8 mouse cellular contexts compared by ENCODE assay signal in genomic region chr19:5724549-5724941, GRCm38 (mm10). TPM values are rescaled to one million over a fixed set of nuclear protein-coding genes. Genes with fewer than 3 reads are reported as not detected.
A peak's percentile ranks its signal among the peaks of the same experiment; 100 is the strongest.
DNase-seq lines count a peak whose midpoint lies in the region; ATAC-seq and TF ChIP-seq lines count a peak whose summit lies in the region.

No protein-coding gene starts in this region.

- peaks cover 10% of the 10 kb centered on the region for H3K4me1 ChIP-seq in bone marrow, adult 2 months (ENCODE audit: control insufficient read depth, insufficient read depth, low read length)
- H3K4me1 ChIP-seq in lung, embryonic 14.5 days (ENCODE audit: insufficient read depth): peaks cover 28% of the 10 kb centered on the region

- no peak for TF ChIP-seq CTCF in bone marrow, adult 2 months (IDR thresholded peaks at IDR 0.05; ENCODE audit: control insufficient read depth, insufficient read depth, low read length)
- no peak for TF ChIP-seq CTCF in lung, embryonic 14.5 days (IDR thresholded peaks at IDR 0.05; ENCODE audit: low read depth)

- H3K4me2 ChIP-seq in lung, embryonic 14.5 days: peak overlapping the region; percentile 92

- H3K4me3 ChIP-seq in bone marrow, adult 2 months (replicated peaks; ENCODE audit: control insufficient read depth, low read depth, low read length): peak overlapping the region; percentile 88
- peak overlapping the region; percentile 83 for H3K4me3 ChIP-seq in lung, embryonic 14.5 days (ENCODE audit: low read depth, low read length)

- H3K27ac ChIP-seq in bone marrow, adult 2 months (ENCODE audit: control insufficient read depth, insufficient read depth, low read depth, low read length, poor library complexity): peak overlapping the region; percentile 97
- peak overlapping the region; percentile 86 for H3K27ac ChIP-seq in lung, embryonic 14.5 days (ENCODE audit: low read depth)

- TF ChIP-seq POLR2A in bone marrow, adult 2 months (IDR thresholded peaks at IDR 0.05; ENCODE audit: borderline replicate concordance, control insufficient read depth, low read depth, low read length): peak; percentile 89

- peak; percentile 82 to 94 for DNase-seq in adrenal gland, adult (ENCODE audit: inconsistent age in 2 of 2, low spot score in 1 of 2)
- no peak for DNase-seq in adrenal gland, postnatal 4 days (ENCODE audit: low spot score in 2 of 2)
- DNase-seq in heart, adult 18-20 months: peak; percentile 90 to 95
- DNase-seq in kidney, adult 11 months: peak; percentile 82
- DNase-seq in lung, embryonic 14.5 days: peak; percentile 57
- DNase-seq in spleen, postnatal 14 days (ENCODE audit: low spot score in 2 of 2): peak; percentile 68 to 72
- no peak for DNase-seq in frontal cortex, postnatal 25 days (ENCODE audit: low spot score in 2 of 2)

- H3K9ac ChIP-seq in lung, embryonic 14.5 days: peak overlapping the region; percentile 76

- no peaks in the 10 kb centered on the region for H3K27me3 ChIP-seq in lung, embryonic 14.5 days (ENCODE audit: insufficient read depth, low read length)

- no peaks in the 10 kb centered on the region for H3K9me3 ChIP-seq in lung, embryonic 14.5 days (ENCODE audit: low read depth, low read length)

- 0% methylated on average over 7 of the region's 7 CpGs for WGBS in bone marrow, adult 2 months
- 57% methylated on average over 7 of the region's 7 CpGs for WGBS in lung, embryonic 14.5 days

- peaks cover 51% of the 10 kb centered on the region for H3K36me3 ChIP-seq in lung, embryonic 14.5 days (ENCODE audit: insufficient read depth)

- no peak for ATAC-seq in lung, embryonic 14.5 days (ENCODE audit: insufficient read depth)

RNA-seq across cellular contexts. Expression of gene Ehbp1l1, which starts 1.6 kb away (rescaled TPM):
- 10 to 100 TPM; 34.9 to 35.6 TPM for total RNA-seq in adrenal gland, postnatal 4 days (2021)
- polyA plus RNA-seq in bone marrow, adult 2 months (2011; ENCODE audit: insufficient read depth, insufficient read length, low replicate concordance, missing spikeins): 130 and 224 TPM in 2 replicates
- 100 to 1,000 TPM; 134 to 144 TPM for total RNA-seq in heart, adult 18-20 months (2021)
- 15.5 and 17.4 TPM in 2 replicates for polyA plus RNA-seq in lung, embryonic 14.5 days (2014; fragmentation: Nextera tagmentation; extraction: Ambion mirVana)

RNA-seq across cellular contexts. Expression of gene Fam89b, which starts 4.9 kb away (rescaled TPM):
- 10 to 100 TPM; 63.5 to 67.5 TPM for total RNA-seq in adrenal gland, postnatal 4 days (2021)
- polyA plus RNA-seq in bone marrow, adult 2 months (2011; ENCODE audit: insufficient read depth, insufficient read length, low replicate concordance, missing spikeins): 33.5 and 37.8 TPM in 2 replicates
- 10 to 100 TPM; 21.6 to 26.0 TPM for total RNA-seq in heart, adult 18-20 months (2021)
- 108 and 116 TPM in 2 replicates for polyA plus RNA-seq in lung, embryonic 14.5 days (2014; fragmentation: Nextera tagmentation; extraction: Ambion mirVana)

RNA-seq across cellular contexts. Expression of gene Ltbp3, which starts 16.2 kb away (rescaled TPM):
- total RNA-seq in adrenal gland, postnatal 4 days (2021): 100 to 1,000 TPM; 277 to 287 TPM
- 10.5 and 13.4 TPM in 2 replicates for polyA plus RNA-seq in bone marrow, adult 2 months (2011; ENCODE audit: insufficient read depth, insufficient read length, low replicate concordance, missing spikeins)
- total RNA-seq in heart, adult 18-20 months (2021): 10 to 100 TPM; 30.4 to 35.5 TPM
- polyA plus RNA-seq in lung, embryonic 14.5 days (2014; fragmentation: Nextera tagmentation; extraction: Ambion mirVana): 51.8 and 55.9 TPM in 2 replicates

RNA-seq across cellular contexts. Expression of gene Kcnk7, which starts 20.4 kb away (rescaled TPM):
- total RNA-seq in adrenal gland, postnatal 4 days (2021): not detected
- not detected in 2 replicates for polyA plus RNA-seq in bone marrow, adult 2 months (2011; ENCODE audit: insufficient read depth, insufficient read length, low replicate concordance, missing spikeins)
- total RNA-seq in heart, adult 18-20 months (2021): not detected
- 0.32 and 0.47 TPM in 2 replicates for polyA plus RNA-seq in lung, embryonic 14.5 days (2014; fragmentation: Nextera tagmentation; extraction: Ambion mirVana)

RNA-seq across cellular contexts. Expression of gene Pcnx3, which starts 35.8 kb away (rescaled TPM):
- total RNA-seq in adrenal gland, postnatal 4 days (2021): 100 to 1,000 TPM; 117 to 123 TPM
- polyA plus RNA-seq in bone marrow, adult 2 months (2011; ENCODE audit: insufficient read depth, insufficient read length, low replicate concordance, missing spikeins): 43.5 and 99.7 TPM in 2 replicates
- total RNA-seq in heart, adult 18-20 months (2021): 10 to 100 TPM; 17.3 to 18.4 TPM
- polyA plus RNA-seq in lung, embryonic 14.5 days (2014; fragmentation: Nextera tagmentation; extraction: Ambion mirVana): 28.4 and 35.2 TPM in 2 replicates

Comparison
In these comparisons a context has a peak if more than half of its experiments do, and no peak if none do; other contexts are left out.
1. DNase-seq: peak in adrenal gland, adult (2 of 2), heart, adult 18-20 months (2 of 2), kidney, adult 11 months (single experiment), lung, embryonic 14.5 days (single experiment) and spleen, postnatal 14 days (2 of 2); none in adrenal gland, postnatal 4 days (0 of 2) and frontal cortex, postnatal 25 days (0 of 2).
2. RNA of gene Ltbp3, which starts 16.2 kb away (total RNA-seq): 277 to 287 TPM in adrenal gland, postnatal 4 days; 30.4 to 35.5 TPM in heart, adult 18-20 months; every median in the first group is over 4 times any median in the second.